Mouse (Mus musculus) ES-E14 (cell line): ENCODE measurements around the gene Tsks.

Source experiments
- CHD2 ChIP-seq: IDR thresholded peaks from 2 replicates; pipeline ENCODE4 v1.6.1; 2014; ENCODE audit warnings: mild to moderate bottlenecking, low read depth, low read length, inconsistent platforms
- HCFC1 ChIP-seq: IDR thresholded peaks from 2 replicates; pipeline ENCODE4 v1.6.1; 2012; ENCODE audit warnings: low read length, inconsistent platforms, borderline replicate concordance; ENCODE audit not compliant: insufficient read depth
- ZNF384 ChIP-seq: IDR thresholded peaks from 2 replicates; pipeline ENCODE4 v1.6.1; 2012; ENCODE audit warnings: low read depth, low read length, inconsistent platforms

GRCm38 (mm10) chr7:45005321-45005992 lies 62.5 kb downstream of the Tsks start:
- TF ChIP-seq HCFC1 (peak; percentile 76; the same call in 1 of the 2 replicates), CHD2 (no peak), ZNF384 (no peak)
